Mouse (Mus musculus) cortical plate, adult 2 months (tissue): ENCODE data around the gene Sema6c.

Experiments
- CTCF ChIP-seq: fragments of 200-500 bp; IDR thresholded peaks from 2 replicates; pipeline ENCODE4 v1.5.1; 2011; ENCODE audit warnings: mild to moderate bottlenecking, control low read depth, low read length; ENCODE audit not compliant: insufficient read depth; ENCODE audit errors: extremely low read depth
- POLR2A ChIP-seq: fragments of 200-500 bp; IDR thresholded peaks from 2 replicates; pipeline ENCODE4 v1.6.1; 2011; ENCODE audit warnings: mild to moderate bottlenecking, low read length, control low read depth; ENCODE audit not compliant: insufficient read depth; ENCODE audit errors: extremely low read depth

DNA sequence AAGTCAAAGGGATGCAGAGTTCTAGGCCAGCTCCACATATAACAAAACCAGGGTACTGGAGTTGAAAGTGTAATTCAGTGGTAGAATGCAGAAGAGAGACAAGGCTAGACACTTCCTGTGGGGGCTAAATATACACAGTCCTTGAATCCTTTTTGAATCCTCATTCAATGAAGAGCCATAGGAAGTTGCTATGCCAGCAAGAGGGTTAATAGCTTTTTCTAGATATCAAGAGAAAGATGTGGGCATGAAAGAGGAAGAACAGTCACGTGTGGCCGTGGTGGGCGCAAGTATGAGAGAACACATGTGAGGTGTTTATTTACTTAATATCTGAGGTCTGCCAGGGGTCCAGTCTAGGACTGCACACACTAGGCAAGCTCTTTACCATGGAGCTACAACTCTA lies 23.9 kb upstream of the Sema6c start:
- TF ChIP-seq CTCF (no peak), POLR2A (no peak)
